Mouse (Mus musculus) forebrain, postnatal 0 days (tissue): ENCODE measurements around the gene Fbxw11. TPM values are rescaled to one million over a fixed set of nuclear protein-coding genes. Genes with fewer than 3 reads are reported as not detected.

ENCODE experiments used
- ATAC-seq: fragments of 200-750 bp; cut with Nextera tagmentation; 2 replicates; pipeline ENCODE4 v1.8.0; 2017; ENCODE audit warnings: mild to moderate bottlenecking, moderate library complexity
- DNase-seq: peaks from one replicate; pipeline ENCODE4 v3.0.0-alpha.2; 2015
- H3K27ac ChIP-seq: fragments of 300-500 bp; sonication (generic); 2 replicates; pipeline ENCODE4 v1.5.1; 2014; ENCODE audit warnings: low read depth, mild to moderate bottlenecking, antibody characterized with exemption, low read length, moderate library complexity, mixed read lengths
- H3K27me3 ChIP-seq: fragments of 300-500 bp; sonication (generic); 2 replicates; pipeline ENCODE4 v1.6.1; 2014; ENCODE audit warnings: mild to moderate bottlenecking, low read length, mixed read lengths; ENCODE audit not compliant: insufficient read depth
- H3K36me3 ChIP-seq: fragments of 300-500 bp; sonication (generic); 2 replicates; pipeline ENCODE4 v1.6.1; 2014; ENCODE audit warnings: mild to moderate bottlenecking, moderate library complexity; ENCODE audit not compliant: insufficient read depth
- H3K4me1 ChIP-seq: fragments of 300-500 bp; sonication (generic); 2 replicates; pipeline ENCODE4 v1.6.1; 2014; ENCODE audit warnings: antibody characterized with exemption; ENCODE audit not compliant: insufficient read depth
- H3K4me2 ChIP-seq: fragments of 300-500 bp; sonication (generic); 2 replicates; pipeline ENCODE4 v1.6.1; 2014; ENCODE audit warnings: low read depth, mild to moderate bottlenecking, moderate library complexity
- H3K4me3 ChIP-seq: fragments of 300-500 bp; sonication (generic); 2 replicates; pipeline ENCODE4 v1.5.1; 2014; ENCODE audit warnings: low read depth, low read length, mixed read lengths
- H3K9ac ChIP-seq: fragments of 300-500 bp; sonication (generic); 2 replicates; pipeline ENCODE4 v1.6.1; 2014; ENCODE audit warnings: mild to moderate bottlenecking
- H3K9me3 ChIP-seq: fragments of 300-500 bp; sonication (generic); 2 replicates; pipeline ENCODE4 v1.6.1; 2016; ENCODE audit warnings: low read length
- CTCF ChIP-seq: sonication (generic); IDR thresholded peaks from 2 replicates; pipeline ENCODE4 v1.5.1; 2016; ENCODE audit warnings: antibody characterized with exemption, control low read depth, low read depth
- WGBS: fragments of 180-500 bp; shearing (Covaris S2); extraction: QIAGEN DNeasy Blood & Tissue Kit; methylation state at CpG from one replicate; pipeline ENCODE4 v1.1.7; 2014; 5-methylcytosine and 5-hydroxymethylcytosine counted together
- polyA plus RNA-seq: library from polyadenylated mRNA; unstranded; fragments of >200 nt; fragmentation: Nextera tagmentation; extraction: Ambion mirVana; gene quantifications from 2 replicates; pipeline ENCODE4 v1.2.1, GENCODE M21; 2015
- total RNA-seq: library from RNA; depleted of rRNA; stranded (reverse); fragments of >200 nt; gene quantifications from 2 replicates; pipeline ENCODE4 v1.2.3, GENCODE M21; 2014

Fbxw11 gene
- total and polyA plus RNA-seq, 2 experiments from 2014 or later = 110 to 161 TPM

- 70% methylated on average over 3 of the region's 3 CpGs for WGBS
- no peak overlapping the region for H3K9ac ChIP-seq
- H3K4me2 ChIP-seq = no peak overlapping the region
- H3K9me3 ChIP-seq = no peaks in the 10 kb centered on the region
- H3K36me3 ChIP-seq = no peaks in the 10 kb centered on the region
- DNase-seq (no peak), ATAC-seq (no peak)
- no peak overlapping the region for H3K4me3 ChIP-seq
- TF ChIP-seq CTCF = no peak
- no peak overlapping the region for H3K27ac ChIP-seq
- H3K27me3 ChIP-seq = no peaks in the 10 kb centered on the region
- no peaks in the 10 kb centered on the region for H3K4me1 ChIP-seq
Measured at GRCm38 (mm10) chr11:32762773-32763172, 120.2 kb downstream of the Fbxw11 start.

- no peak overlapping the region for H3K9ac ChIP-seq
- H3K4me2 ChIP-seq = no peak overlapping the region
- TF ChIP-seq CTCF = no peak
- H3K4me3 ChIP-seq = no peak overlapping the region
- DNase-seq (no peak), ATAC-seq (no peak)
- 83% methylated on average over 18 of the region's 18 CpGs for WGBS
- H3K27ac ChIP-seq = no peak overlapping the region
- H3K27me3 ChIP-seq = no peaks in the 10 kb centered on the region
- no peaks in the 10 kb centered on the region for H3K4me1 ChIP-seq
- H3K9me3 ChIP-seq = no peaks in the 10 kb centered on the region
- no peaks in the 10 kb centered on the region for H3K36me3 ChIP-seq
Measured at GRCm38 (mm10) chr11:32767496-32768230, 125.1 kb downstream of the Fbxw11 start.

DNA sequence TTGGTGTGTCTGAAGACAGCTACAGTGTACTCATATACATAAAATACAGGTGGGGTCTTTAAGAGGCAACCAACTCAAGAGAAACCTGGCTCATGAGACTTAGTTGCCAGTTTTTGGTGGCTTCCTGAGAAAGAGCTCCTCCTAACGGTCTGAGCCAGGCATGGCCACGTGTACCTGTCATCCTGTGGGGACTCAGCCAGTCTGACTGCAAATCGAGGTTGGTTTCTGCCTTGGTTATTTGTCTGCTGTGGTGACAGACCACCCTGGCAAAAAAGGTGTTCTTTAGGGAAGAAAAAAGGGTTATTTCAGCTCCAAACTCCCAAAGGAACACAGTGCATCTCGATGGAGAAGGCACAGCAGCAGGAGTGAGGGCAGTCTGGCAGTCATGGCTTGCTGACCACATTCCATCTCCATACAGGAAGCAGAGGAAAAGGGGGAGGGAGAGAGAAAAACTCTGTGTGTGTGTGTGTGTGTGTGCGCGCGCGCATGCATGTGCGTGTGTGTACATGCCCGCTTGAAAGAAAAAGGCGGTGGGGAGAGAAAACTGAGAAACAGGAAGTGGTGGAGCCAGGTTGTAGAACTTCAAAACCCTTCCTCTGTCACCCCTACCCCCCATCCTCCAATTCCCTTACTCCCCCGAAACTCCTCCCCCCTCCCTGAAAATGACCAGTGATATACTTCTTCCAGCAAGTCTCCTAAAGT lies 126.3 kb downstream of the Fbxw11 start:
- Histone ChIP-seq H3K4me2 (no peak overlapping the region), H3K4me1 (no peaks in the 10 kb centered on the region), H3K9ac (no peak overlapping the region), H3K36me3 (no peaks in the 10 kb centered on the region), H3K9me3 (no peaks in the 10 kb centered on the region), H3K27me3 (no peaks in the 10 kb centered on the region), H3K27ac (no peak overlapping the region), H3K4me3 (no peak overlapping the region)
- ATAC-seq = no peak
- DNase-seq = no peak
- TF ChIP-seq CTCF = no peak
- 84% methylated on average over 12 of the region's 12 CpGs for WGBS

GRCm38 (mm10) chr11:32780747-32781536 lies 138.4 kb downstream of the Fbxw11 start:
- DNase-seq (peak; percentile 36), ATAC-seq (peak; percentile 80)
- no peaks in the 10 kb centered on the region for H3K9me3 ChIP-seq
- no peak overlapping the region for H3K27ac ChIP-seq
- H3K4me2 ChIP-seq = no peak overlapping the region
- H3K36me3 ChIP-seq = no peaks in the 10 kb centered on the region
- peaks cover 6% of the 10 kb centered on the region for H3K4me1 ChIP-seq
- H3K9ac ChIP-seq = no peak overlapping the region
- H3K4me3 ChIP-seq = no peak overlapping the region
- H3K27me3 ChIP-seq = no peaks in the 10 kb centered on the region
- TF ChIP-seq CTCF = no peak
- WGBS = 19% methylated on average over 11 of the region's 11 CpGs

GRCm38 (mm10) chr11:32781633-32782404 lies 139.3 kb downstream of the Fbxw11 start:
- H3K4me1 ChIP-seq = peaks cover 6% of the 10 kb centered on the region
- H3K27me3 ChIP-seq = no peaks in the 10 kb centered on the region
- WGBS = 38% methylated on average over 2 of the region's 2 CpGs
- DNase-seq = peak; percentile 65
- H3K9ac ChIP-seq = no peak overlapping the region
- H3K9me3 ChIP-seq = no peaks in the 10 kb centered on the region
- no peak overlapping the region for H3K4me2 ChIP-seq
- peak; percentile 77 for ATAC-seq
- TF ChIP-seq CTCF = no peak
- H3K4me3 ChIP-seq = no peak overlapping the region
- H3K27ac ChIP-seq = no peak overlapping the region
- no peaks in the 10 kb centered on the region for H3K36me3 ChIP-seq

- Histone ChIP-seq H3K9me3 (no peaks in the 10 kb centered on the region), H3K9ac (no peak overlapping the region), H3K27ac (no peak overlapping the region), H3K4me2 (no peak overlapping the region), H3K4me3 (no peak overlapping the region), H3K36me3 (no peaks in the 10 kb centered on the region), H3K4me1 (peaks cover 6% of the 10 kb centered on the region), H3K27me3 (no peaks in the 10 kb centered on the region)
- WGBS = 82% methylated on average over 3 of the region's 3 CpGs
- no peak for TF ChIP-seq CTCF
- DNase-seq (no peak), ATAC-seq (no peak)
Measured at GRCm38 (mm10) chr11:32782724-32783123, 140.2 kb downstream of the Fbxw11 start.
